Mouse (Mus musculus): ENCODE measurements around the gene Aspg.

Aspg gene

GRCm38 (mm10) chr12:112106541-112106971 is at the start of gene Aspg:
Aspg (plus strand) TSS chr12:112106679.
- peak; percentile 43 to 56 for DNase-seq

GRCm38 (mm10) chr12:112077651-112078050 is 28.8 kb upstream of the Aspg start:
- DNase-seq = peak; percentile 68 to 79

DNA sequence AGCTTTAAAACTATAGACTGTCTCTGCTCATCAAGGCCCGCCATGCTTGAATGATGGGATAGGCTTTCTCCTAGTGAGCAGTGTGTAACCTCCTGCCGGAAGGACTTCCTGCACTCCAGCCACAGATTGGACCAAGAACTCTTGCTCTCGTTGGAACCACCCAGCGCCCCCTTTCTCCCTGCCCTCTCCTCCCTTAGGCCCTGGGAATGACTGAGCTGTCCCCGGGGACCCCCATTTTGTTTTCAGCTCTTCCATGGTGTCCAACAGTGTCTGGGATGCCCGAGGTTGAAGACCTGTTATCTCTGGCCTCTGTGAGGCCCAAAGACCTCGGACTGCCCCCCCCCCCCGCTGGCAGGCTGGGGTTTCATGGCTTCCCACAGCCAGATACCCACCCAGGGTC is 26.6 kb upstream of the Aspg start:
- no peak for DNase-seq

- no peak for DNase-seq
Observed at GRCm38 (mm10) chr12:112080911-112081310, 25.6 kb upstream of the Aspg start.

GRCm38 (mm10) chr12:112082241-112082640 is 24.2 kb upstream of the Aspg start:
- no peak for DNase-seq

GRCm38 (mm10) chr12:112086250-112086649 is 20.2 kb upstream of the Aspg start:
- DNase-seq = no peak

DNA sequence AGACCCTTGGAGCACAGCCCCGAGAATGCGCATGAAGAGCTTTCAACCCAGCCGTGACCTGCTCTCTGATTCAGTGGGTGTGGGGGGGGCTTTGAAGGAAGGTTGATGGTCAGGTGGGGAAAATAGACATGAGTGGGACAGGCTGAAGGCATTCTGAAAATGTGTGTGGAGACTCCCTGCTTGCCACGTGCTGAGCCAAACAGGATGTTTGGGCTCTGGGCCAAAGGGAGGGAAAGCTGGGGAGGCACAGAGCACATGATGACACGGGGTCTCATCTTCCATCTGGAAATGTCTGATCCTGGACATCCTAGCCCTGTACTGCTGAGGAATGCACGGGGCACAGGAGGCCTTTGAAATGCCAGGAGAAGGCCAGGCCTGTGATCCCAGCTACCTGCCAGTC is 19.8 kb upstream of the Aspg start:
- no peak for DNase-seq

DNA sequence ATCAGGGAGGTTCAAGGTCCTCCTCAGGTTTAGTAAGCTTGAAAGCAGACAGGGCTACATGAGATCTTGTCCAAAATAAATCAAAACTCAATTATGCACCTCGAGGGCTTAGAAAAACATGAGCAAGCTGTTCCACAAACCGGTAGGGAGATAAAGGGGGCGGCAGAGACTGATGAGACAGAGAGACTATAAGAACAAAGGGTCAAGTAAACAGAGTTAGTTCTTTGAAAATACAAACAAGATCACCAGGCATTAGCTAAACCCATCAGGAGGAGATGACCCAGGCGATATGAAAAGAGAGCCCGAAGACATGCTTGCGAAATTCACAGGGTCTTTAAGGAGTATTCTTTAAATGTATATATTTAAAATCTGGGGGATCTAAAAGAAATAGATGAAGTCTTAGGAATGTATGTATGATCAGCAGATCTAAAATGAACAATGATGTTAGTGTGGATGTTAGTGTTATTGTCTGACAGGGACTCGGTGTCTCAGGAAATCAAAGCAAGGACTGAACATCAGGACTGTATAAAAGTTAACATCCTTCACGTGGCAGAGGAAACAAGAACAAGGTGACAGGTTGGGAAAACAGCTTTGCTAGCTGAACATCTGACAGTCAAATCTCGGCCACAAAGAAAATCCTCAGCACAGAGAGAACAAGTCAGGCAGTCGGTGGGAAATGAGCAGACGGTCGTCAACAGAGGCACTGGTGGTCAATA is 17.7 kb upstream of the Aspg start:
- DNase-seq = no peak

- peak; percentile 55 to 71 for DNase-seq
Observed at GRCm38 (mm10) chr12:112091054-112091453, 15.4 kb upstream of the Aspg start.

DNA sequence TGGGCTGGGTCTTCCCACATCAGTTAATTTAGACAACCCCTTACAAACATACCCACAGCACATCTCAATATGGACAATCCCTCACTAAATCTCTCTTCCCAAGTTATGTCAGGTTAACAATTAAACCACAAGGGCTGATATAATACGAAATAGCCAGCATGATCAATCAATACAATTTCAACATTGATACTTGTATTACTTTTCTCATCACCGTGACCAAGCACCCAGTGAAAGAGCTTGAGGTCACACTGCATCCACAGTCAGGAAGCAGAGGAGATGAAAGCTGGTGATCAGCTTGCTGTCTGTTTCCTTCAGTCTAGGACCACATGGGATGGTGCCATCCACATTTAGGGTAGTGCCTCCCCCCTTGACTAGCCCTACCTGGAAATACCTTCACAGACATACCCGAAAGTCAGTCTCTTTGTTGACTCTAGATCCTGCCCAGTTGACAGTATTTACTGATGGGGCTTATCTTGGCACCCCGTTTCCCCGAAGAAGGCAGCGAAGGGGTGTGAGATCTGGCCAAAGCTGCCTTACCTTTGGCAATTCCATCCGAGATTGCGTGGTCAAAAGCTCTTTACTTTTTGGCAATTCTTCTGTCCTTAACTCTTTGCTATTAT is 12.1 kb upstream of the Aspg start:
- DNase-seq = no peak

DNA sequence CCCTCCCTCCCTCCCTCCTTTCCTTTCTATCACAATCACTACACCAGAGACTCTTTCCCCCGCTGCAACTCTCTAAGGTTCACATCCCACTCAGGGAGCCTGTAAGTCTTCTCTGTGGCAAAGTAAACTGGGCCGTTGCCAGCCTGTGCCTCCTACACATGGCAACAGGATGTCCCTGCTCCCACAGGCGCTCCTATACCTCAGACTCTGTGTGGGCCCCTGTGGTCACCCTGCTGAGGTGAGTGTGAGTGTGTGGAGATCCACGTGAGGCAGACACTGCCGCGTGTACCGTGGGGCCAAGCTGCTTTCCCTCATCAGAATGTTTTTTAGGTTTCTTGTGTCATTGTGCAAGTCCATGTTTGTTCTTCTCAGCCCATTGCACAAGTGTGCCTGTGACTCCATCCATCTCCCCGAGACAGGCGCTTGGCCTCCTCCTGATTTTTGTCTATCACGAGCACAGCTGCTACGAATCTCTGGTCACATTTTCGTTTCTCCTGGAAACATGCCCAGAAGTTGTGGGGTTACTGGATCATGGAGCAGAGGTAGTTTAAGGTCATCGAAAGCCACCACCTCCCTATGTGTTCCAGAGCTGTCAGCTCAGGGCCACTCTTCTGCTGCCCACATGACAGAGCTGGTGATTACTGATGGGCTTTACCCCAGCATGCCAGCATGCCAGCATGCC is 10.3 kb upstream of the Aspg start:
- DNase-seq = peak; percentile 74 to 86

GRCm38 (mm10) chr12:112096733-112097117 is 9.8 kb upstream of the Aspg start:
- no peak for DNase-seq

DNA sequence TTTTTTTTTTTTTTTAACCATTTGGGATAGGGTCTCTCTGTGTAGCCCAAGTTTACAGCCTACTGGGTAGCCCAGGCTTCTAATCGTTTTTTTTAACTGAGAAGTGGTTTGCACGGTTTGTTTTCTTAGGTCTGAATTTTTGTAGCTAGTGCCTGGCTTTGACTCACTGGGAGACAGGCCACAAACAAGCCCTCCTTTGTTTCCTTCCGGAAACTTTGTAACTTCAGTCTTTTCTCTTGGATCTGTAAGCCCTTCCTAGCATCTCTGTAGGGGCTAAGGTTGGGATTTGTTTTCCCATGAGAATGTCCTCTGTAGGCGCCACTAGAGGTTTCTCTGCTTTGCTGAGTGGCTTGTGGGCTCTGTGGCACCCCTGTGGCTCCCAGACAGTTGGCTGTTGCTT is 6.4 kb upstream of the Aspg start:
- no peak for DNase-seq

- peak; percentile 30 to 70 for DNase-seq
Observed at GRCm38 (mm10) chr12:112101045-112101444, 5.4 kb upstream of the Aspg start.

DNA sequence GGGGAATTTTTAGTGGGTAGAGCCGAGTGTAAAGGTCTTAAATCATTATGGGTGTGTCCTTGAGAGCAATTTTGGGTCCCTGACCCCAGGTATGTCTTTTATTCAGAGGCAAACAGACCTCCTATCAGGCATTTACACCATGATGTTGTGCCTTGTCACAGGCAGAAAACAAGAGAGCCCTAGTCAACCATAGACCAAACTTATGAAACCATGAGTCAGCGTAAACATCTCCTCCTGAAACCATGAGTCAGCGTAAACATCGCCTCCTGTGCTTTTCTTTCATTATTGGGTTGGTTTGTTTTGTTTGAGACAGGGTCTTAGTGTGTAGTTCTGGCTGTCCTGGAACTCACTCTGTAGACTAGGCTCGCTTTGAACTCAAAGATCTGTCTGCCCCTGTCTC is 3.3 kb upstream of the Aspg start:
- no peak for DNase-seq

GRCm38 (mm10) chr12:112104890-112105289 is 1.6 kb upstream of the Aspg start:
- no peak for DNase-seq

- no peak for DNase-seq
Observed at GRCm38 (mm10) chr12:112107685-112108084, 1.2 kb downstream of the Aspg start.

DNA sequence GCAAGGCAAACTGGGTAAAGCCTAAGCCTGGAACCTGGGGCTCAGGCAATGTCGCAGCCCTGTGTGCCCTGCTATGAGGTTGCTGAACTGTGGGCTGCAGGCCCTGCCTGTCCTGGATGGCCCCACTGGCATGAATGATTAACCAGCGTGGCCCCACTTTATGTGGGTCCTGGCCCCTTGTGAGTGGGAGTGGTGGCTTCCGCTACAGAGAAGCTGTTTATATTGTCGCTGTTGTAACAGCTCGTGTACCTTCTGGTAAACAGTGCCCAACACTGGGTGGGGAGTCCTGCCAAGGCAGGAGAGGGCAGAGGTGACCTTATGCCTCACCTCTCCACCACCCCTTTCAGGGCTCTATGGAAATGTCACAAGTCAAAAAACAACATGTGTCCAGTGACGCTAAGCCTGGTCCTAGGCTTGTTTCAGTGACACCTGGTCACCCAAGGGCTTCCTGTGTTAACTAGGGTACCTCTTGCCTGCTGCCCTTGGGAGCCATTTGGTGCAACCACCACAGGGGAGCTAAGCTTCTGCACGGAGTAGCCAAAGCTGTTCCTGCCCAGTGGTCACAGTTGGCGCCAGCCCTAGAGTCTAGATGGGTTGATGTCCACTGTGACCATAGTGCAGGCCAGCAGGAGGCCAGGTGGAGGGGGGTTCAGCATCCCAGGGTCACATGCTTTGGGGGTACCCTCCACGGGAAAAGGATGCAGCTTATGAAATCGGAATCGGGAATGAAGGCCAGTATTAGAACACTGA is 2.4 kb downstream of the Aspg start:
- no peak for DNase-seq

GRCm38 (mm10) chr12:112109701-112110100 is 3.2 kb downstream of the Aspg start:
- DNase-seq = no peak

DNA sequence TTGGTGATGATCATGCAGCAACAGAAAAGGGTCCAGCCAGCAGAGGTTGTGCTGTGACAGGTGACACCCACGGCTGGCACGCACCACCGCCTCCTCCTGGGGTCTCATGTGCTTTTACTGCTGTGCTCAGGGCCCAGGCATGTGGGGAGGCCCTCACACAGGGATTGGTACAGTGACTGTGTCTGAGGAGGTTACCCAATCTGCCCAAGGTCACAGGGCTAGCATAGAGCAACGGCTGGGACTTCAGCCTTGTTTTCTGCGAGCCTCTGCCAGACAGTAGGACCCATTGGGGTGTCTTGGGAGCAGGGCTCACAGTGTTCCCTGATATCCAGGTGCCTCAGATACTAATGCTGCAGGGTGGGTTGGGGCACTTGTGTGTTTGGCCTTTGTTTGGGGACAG is 4.8 kb downstream of the Aspg start:
- DNase-seq = no peak

DNA sequence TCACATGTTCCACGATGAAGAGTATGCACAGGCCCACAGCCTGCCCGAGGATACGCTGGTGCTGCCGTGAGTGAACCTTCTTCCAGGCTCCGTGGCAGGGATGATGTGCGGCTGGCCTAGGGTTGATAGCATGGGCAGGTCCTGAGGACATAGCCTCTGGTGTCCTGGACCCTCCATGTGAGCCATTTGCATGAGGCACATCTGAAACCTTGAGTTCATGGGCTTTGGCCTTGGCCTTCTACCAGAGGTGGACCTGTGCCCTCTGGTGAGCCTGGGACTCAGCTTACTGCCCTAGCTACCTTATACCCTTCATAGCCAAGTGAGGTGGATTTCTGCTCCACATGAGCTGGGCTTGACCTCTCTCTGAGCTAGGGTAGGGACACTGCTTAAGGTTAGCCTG is 5.8 kb downstream of the Aspg start:
- DNase-seq = no peak

- DNase-seq = no peak
Observed at GRCm38 (mm10) chr12:112112686-112113396, 6.4 kb downstream of the Aspg start.

DNA sequence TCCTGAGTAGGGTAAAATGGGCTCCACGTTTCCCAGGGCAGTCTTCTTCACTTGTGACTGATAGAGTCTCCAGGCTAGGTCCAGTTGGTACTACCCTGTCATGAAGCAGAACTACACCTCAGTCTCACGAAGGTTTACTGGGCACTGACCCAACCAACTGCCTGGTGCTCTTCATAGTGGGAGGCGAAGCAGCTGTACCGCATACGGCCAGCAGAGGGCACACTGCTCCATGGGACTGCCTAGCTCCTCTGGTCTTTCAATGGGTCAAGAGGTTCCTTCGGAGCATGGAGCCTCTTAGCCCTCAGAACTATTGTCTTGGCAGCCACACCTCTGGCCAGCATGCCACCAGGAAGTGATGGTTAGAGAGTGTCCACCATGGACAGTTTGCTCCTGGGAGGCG is 7.2 kb downstream of the Aspg start:
- DNase-seq = peak; percentile 83 to 89

Data from lung, postnatal 4 days (tissue).